Mouse (Mus musculus): ENCODE results near the gene Primpol. TPM values are rescaled to one million over a fixed set of nuclear protein-coding genes. Genes with fewer than 3 reads are reported as not detected.
A peak's percentile ranks its signal among the peaks of the same experiment; 100 is the strongest.

Gene Primpol
- total and polyA plus RNA-seq, 3 experiments = 7.1 to 11.6 TPM; not detected in 1

GRCm38 (mm10) chr8:46596530-46596929, 20.5 kb downstream of the Primpol start:
- Histone ChIP-seq H3K27me3 (ENCODE audit: control insufficient read depth in 1 of 2, insufficient read depth in 2 of 2, low read length in 2 of 2) (no peaks in the 10 kb centered on the region), H3K79me2 (ENCODE audit: control insufficient read depth, insufficient read depth, low read length, poor library complexity) (no peaks in the 10 kb centered on the region; the same call in 1 of the 2 replicates), H3K9me3 (replicated peaks; ENCODE audit: insufficient read depth, low read length) (no peaks in the 10 kb centered on the region), H3K4me3 (ENCODE audit: control insufficient read depth in 1 of 2, insufficient read depth in 1 of 2, low read depth in 2 of 2, low read length in 2 of 2) (no peak overlapping the region), H3K27ac (ENCODE audit: control insufficient read depth, low read depth, low read length) (peak overlapping the region; percentile 98), H3K4me1 (ENCODE audit: control insufficient read depth in 1 of 2, insufficient read depth in 2 of 2, low read length in 2 of 2) (peaks cover 34 to 68% of the 10 kb centered on the region in 2 experiments), H3K36me3 (ENCODE audit: control insufficient read depth in 1 of 2, insufficient read depth in 2 of 2, low read length in 2 of 2) (peaks cover 0 to 75% of the 10 kb centered on the region in 2 experiments; a peak in 2 of 4 replicates), H3K9ac (ENCODE audit: control insufficient read depth, low read depth, low read length, poor library complexity, severe bottlenecking) (0 out of 2 replicates have a peak overlapping the region, but pooled peaks have one; percentile 57)
- peak; percentile 57 for DNase-seq (ENCODE audit: low read depth, low spot score)
- TF ChIP-seq POLR2AphosphoS2 (IDR thresholded peaks at IDR 0.05; ENCODE audit: low read length) (no peak), E2F4 (IDR thresholded peaks at IDR 0.05; ENCODE audit: borderline replicate concordance, low read depth, low read length) (no peak), TAL1 (IDR thresholded peaks at IDR 0.05; ENCODE audit: low read length) (no peak), RCOR1 (IDR thresholded peaks at IDR 0.05; ENCODE audit: low read depth, low read length) (no peak), CHD1 (IDR thresholded peaks at IDR 0.05; ENCODE audit: low read depth, low read length) (no peak), ZC3H11A (IDR thresholded peaks at IDR 0.05; ENCODE audit: low read depth, low read length) (no peak), NELFE (IDR thresholded peaks at IDR 0.05; ENCODE audit: low read depth, low read length) (no peak), ZNF384 (IDR thresholded peaks at IDR 0.05; ENCODE audit: low read depth, low read length) (no peak), JUND (IDR thresholded peaks at IDR 0.05; ENCODE audit: low read depth, low read length) (no peak), NRF1 (IDR thresholded peaks at IDR 0.05; ENCODE audit: insufficient read depth, low read depth, low read length, poor library complexity, severe bottlenecking) (no peak), GABPA (IDR thresholded peaks at IDR 0.05; ENCODE audit: low read depth, low read length) (no peak), ZMIZ1 (IDR thresholded peaks at IDR 0.05; ENCODE audit: low read depth, low read length) (no peak), MAFK (IDR thresholded peaks at IDR 0.05; ENCODE audit: borderline replicate concordance, low read depth, low read length) (no peak), GATA1 (IDR thresholded peaks at IDR 0.05; ENCODE audit: low read depth, low read length) (no peak), MXI1 (IDR thresholded peaks at IDR 0.05; ENCODE audit: low read depth, low read length) (no peak), SIN3A (IDR thresholded peaks at IDR 0.05; ENCODE audit: low read length) (no peak), POLR2AphosphoS5 (IDR thresholded peaks at IDR 0.05; ENCODE audit: borderline replicate concordance, low read depth, low read length) (no peak)

GRCm38 (mm10) chr8:46595593-46595992, 21.4 kb downstream of the Primpol start:
- peak; percentile 94 for DNase-seq (ENCODE audit: low read depth, low spot score)
- H3K27me3 ChIP-seq (ENCODE audit: control insufficient read depth in 1 of 2, insufficient read depth in 2 of 2, low read length in 2 of 2) = no peaks in the 10 kb centered on the region
- H3K4me3 ChIP-seq (ENCODE audit: control insufficient read depth in 1 of 2, insufficient read depth in 1 of 2, low read depth in 2 of 2, low read length in 2 of 2) = no peak overlapping the region
- H3K36me3 ChIP-seq (ENCODE audit: control insufficient read depth in 1 of 2, insufficient read depth in 2 of 2, low read length in 2 of 2) = peaks cover 0 to 81% of the 10 kb centered on the region in 2 experiments; a peak in 2 of 4 replicates
- H3K9ac ChIP-seq (ENCODE audit: control insufficient read depth, low read depth, low read length, poor library complexity, severe bottlenecking) = peak overlapping the region; percentile 57
- peaks cover 35 to 68% of the 10 kb centered on the region in 2 experiments for H3K4me1 ChIP-seq (ENCODE audit: control insufficient read depth in 1 of 2, insufficient read depth in 2 of 2, low read length in 2 of 2)
- no peaks in the 10 kb centered on the region; the same call in 1 of the 2 replicates for H3K79me2 ChIP-seq (ENCODE audit: control insufficient read depth, insufficient read depth, low read length, poor library complexity)
- peak overlapping the region; percentile 98 for H3K27ac ChIP-seq (ENCODE audit: control insufficient read depth, low read depth, low read length)
- no peaks in the 10 kb centered on the region for H3K9me3 ChIP-seq (replicated peaks; ENCODE audit: insufficient read depth, low read length)
- no peak for TF ChIP-seq POLR2AphosphoS2 (IDR thresholded peaks at IDR 0.05; ENCODE audit: low read length)
- TF ChIP-seq MXI1 (IDR thresholded peaks at IDR 0.05; ENCODE audit: low read depth, low read length) = no peak
- peak; percentile 89 for TF ChIP-seq TBP (IDR thresholded peaks at IDR 0.05; ENCODE audit: low read depth, low read length)
- no peak for TF ChIP-seq MAFK (IDR thresholded peaks at IDR 0.05; ENCODE audit: borderline replicate concordance, low read depth, low read length)
- TF ChIP-seq MAX (IDR thresholded peaks at IDR 0.05; ENCODE audit: low read length) = no peak
- peak; percentile 69 for TF ChIP-seq TAL1 (IDR thresholded peaks at IDR 0.05; ENCODE audit: low read length)
- TF ChIP-seq USF1 (IDR thresholded peaks at IDR 0.05; ENCODE audit: low read depth, low read length) = no peak
- TF ChIP-seq USF2 (IDR thresholded peaks at IDR 0.05; ENCODE audit: borderline replicate concordance in 1 of 2, insufficient read depth in 1 of 2, low read depth in 1 of 2, low read length in 2 of 2) = no peak
- TF ChIP-seq ZMIZ1 (IDR thresholded peaks at IDR 0.05; ENCODE audit: low read depth, low read length) = no peak
- TF ChIP-seq SMC3 (IDR thresholded peaks at IDR 0.05; ENCODE audit: low read depth, low read length) = no peak
- peak; percentile 69; the same call in 1 of the 2 replicates for TF ChIP-seq ELF1 (IDR thresholded peaks at IDR 0.05; ENCODE audit: low read depth, low read length)
- no peak for TF ChIP-seq NRF1 (IDR thresholded peaks at IDR 0.05; ENCODE audit: insufficient read depth, low read depth, low read length, poor library complexity, severe bottlenecking)
- peak; percentile 78 for TF ChIP-seq TCF12 (IDR thresholded peaks at IDR 0.05; ENCODE audit: low read depth, low read length)
- no peak for TF ChIP-seq POLR2AphosphoS5 (IDR thresholded peaks at IDR 0.05; ENCODE audit: borderline replicate concordance, low read depth, low read length)
- peak; percentile 56; the same call in 1 of the 2 replicates for TF ChIP-seq MYC (IDR thresholded peaks at IDR 0.05; ENCODE audit: low read depth, low read length)
- TF ChIP-seq ZC3H11A (IDR thresholded peaks at IDR 0.05; ENCODE audit: low read depth, low read length) = no peak
- TF ChIP-seq CHD1 (IDR thresholded peaks at IDR 0.05; ENCODE audit: low read depth, low read length) = no peak
- TF ChIP-seq GABPA (IDR thresholded peaks at IDR 0.05; ENCODE audit: low read depth, low read length) = no peak
- peak; percentile 72 for TF ChIP-seq HCFC1 (IDR thresholded peaks at IDR 0.05; ENCODE audit: low read depth, low read length)
- TF ChIP-seq UBTF (IDR thresholded peaks at IDR 0.05; ENCODE audit: borderline replicate concordance, insufficient read depth, low read depth, low read length) = no peak
- TF ChIP-seq SIN3A (IDR thresholded peaks at IDR 0.05; ENCODE audit: low read length) = peak; percentile 70
- no peak for TF ChIP-seq MEF2A (IDR thresholded peaks at IDR 0.05; ENCODE audit: extremely low read depth, insufficient replicate concordance, low read depth, low read length, poor library complexity, severe bottlenecking)
